Mouse (Mus musculus) left cerebral cortex, postnatal 4 days (tissue): Measurements from ENCODE around the gene Senp1. TPM values are rescaled to one million over a fixed set of nuclear protein-coding genes. Genes with fewer than 3 reads are reported as not detected.

ENCODE experiments used
- DNase-seq: peaks from one replicate; pipeline ENCODE4 v3.0.0-alpha.2; 2022
- intact Hi-C: fragments of 180-260 bp; cut with DNase I; formaldehyde crosslinking; loops from one replicate; pipeline ENCODE4 v1.15.1; 2025
- total RNA-seq, 2 experiments: library from RNA; stranded (reverse); gene quantifications; 2 replicates each; pipeline ENCODE4 v1.2.3; 2021

Gene Senp1
- total RNA-seq, 2 experiments from 2014 or later: 20.2 to 20.6 TPM

DNA sequence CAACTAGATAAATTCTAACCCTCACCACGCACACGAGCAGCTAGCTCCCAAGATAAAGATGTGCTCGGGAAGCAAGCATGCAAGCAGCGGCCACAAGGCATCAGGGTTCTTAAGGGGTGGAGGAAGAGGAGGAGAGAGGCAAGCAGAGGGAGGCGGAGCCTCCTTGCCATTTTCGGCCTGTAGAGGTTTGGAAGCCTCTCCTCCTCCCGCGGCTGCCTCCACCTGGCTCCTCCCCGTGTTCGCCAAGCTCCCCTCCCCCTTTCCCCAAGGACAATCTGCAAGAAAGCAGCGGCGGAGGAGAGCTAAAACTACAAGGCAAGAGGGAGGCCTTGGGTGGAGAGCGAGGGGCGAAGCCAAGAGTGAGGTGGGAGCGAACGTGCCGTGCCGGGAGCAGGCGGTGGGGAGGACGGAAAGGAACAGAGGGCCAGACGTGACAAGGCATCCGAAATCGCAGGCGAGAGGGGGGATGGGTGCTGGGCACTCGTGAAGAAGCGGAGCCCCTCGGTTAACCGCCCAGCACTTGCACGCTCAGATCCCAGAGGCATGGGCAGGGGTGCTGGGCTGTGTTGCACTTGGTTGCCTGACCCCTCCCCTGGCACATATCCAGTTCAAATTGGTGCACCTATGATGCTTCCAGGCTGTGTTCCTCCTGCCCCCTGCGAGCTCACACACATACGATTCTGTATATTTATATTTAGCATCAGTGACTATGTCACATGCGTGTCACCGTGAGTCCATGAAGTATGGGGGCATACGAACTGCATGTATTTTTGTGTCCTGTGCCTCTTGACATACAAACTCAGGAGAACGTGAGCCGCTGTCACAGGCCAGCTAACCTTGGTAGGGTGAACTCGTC lies 15.0 kb upstream of the Senp1 start:
- DNase-seq: peak; percentile 85
- intact Hi-C loops: no loop called here

DNA sequence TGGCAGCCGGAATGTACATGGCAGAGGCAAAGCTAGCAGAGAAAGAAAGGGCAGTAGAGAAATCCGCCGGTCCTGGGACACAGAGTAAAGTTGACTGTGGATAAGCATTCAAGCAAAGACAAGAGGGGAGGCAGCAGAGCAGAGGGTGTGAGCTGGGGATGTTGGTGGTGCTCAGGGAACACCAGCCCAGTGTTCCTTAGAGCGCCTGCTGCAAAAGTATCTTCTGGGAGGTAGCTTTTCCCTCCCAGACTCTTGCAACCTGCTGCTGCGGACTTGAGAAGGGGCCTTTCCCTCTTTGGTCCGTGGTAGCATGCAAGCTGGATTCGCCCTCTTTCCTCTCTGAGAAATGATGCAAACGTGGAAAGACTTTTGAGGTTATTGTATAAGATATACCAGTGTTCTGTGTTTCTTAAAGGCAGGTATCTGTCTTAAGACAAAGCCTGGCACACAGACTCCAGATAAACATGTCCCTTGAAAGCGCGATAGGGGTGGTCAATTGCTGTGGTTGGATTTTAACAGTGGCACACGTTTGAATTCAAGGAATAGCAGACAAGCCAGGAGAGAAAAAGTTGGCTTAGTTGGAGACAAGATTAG lies 14.3 kb upstream of the Senp1 start:
- no peak for DNase-seq
- intact Hi-C loops: no loop called here

DNA sequence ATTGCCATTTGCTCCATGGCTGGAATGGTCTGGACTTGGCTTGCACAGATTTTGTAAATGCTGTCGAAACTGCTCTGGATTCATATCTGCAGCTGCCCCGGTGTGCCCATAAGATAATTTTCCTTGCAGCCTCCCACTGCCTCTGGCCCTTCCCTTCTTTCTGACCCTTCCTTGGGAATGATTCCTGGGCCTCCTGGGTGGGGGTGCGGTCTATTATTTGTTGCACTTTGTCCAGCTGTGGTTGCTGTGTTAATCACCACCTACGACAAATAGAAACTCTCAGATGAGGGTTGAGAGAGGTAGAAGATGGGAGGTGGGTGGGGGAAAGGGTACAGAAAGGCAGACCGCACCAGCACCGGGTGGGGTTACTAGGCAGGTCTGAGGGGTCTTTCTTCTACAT lies 13.7 kb upstream of the Senp1 start:
- intact Hi-C loops: no loop called here
- no peak for DNase-seq

DNA sequence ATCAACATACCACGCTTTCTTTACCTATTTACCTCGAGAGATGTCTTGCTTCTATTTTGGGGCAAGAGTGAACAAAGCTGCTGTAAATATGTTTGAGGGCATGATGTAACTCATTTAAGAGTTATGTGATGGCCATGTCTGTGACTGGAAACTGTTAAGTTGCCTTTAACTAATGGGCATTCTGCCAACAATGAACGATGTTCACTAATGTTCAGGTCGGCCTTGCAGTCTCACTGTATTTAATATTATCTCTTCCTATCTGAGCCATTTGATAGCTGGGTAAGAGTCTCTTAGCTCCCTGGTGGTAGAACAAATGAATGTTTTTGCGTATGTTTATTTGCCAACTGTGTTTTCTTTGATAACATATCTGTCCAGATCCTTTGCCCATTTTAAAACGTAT lies 13.0 kb upstream of the Senp1 start:
- no peak for DNase-seq
- intact Hi-C loops: no loop called here

DNA sequence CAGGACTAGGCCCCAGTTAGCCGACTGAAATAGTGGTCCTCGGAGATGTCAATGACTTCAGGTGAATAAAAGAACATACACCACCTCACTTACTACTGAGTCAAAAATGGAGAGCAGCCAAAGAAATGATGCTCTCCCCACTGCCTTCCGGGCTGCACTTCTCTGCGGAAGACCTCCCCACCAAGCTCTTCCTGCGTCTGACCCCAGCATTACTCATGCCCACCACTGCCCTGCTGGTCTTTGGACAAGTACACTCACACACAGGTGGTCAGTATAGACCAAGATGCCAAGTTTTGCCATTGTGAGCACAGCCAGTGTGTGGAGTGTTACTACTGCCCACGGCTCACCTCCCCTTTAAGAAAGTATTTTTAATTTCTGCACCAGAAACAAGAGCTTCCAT lies 8.9 kb upstream of the Senp1 start:
- no peak for DNase-seq
- intact Hi-C loops: no loop called here

DNA sequence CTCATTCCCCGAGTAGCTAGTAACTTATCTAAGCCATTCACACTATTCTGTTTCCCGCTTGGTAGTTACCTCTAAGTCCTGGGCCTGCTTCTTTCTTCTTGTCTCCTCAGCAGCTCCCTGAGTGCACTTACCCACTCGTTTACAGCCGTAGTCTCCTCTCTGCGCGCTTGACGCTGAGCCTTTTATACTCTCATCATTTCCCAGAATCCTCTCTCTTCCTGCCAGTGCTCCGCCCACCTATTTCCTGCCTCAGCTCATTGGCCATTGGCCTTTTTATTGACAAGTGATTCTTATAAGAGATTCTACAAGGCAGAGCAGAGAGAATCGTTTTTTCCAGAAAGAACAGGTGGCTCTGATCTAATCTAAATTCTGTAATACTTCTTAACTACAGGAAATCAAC lies 5.0 kb upstream of the Senp1 start:
- DNase-seq: no peak
- intact Hi-C loops: no loop called here

DNA sequence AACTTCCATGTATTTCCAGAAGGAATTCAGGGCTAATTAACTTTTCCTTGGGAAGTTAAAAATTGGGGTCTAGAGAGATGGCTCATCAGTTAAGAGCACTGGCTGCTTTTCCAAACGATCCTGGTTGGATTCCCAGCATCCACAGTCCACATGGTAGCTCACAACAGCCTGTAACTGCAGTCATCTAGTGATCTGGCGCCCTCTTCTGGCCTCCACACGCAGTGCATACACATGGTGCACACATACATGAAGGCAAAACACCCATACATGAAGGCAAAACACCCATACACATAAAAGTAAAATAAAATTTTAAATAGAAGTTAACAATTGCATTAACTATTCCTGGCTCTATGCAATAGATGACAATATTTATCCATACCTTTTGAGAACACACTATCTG lies 3.4 kb upstream of the Senp1 start:
- no peak for DNase-seq
- intact Hi-C loops: no loop called here

DNA sequence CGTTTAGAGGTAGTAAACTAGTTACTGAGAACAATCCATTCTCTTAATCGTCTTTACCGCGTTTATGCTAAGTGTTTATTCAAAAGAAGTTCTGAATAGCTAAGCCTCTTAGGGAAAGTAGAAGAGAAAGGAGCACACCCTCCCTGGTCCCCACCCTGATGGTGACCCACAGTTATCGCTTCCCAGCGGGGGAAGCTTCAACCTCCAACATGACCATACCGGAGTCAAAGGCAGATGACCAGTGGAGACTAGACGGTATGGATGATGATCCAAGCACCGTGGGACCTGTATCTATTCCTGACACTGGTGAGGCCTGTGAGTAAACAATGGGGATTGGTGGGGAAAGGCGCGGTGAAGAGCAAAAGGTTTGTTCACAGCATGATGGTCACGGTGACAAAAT lies 1.4 kb upstream of the Senp1 start:
- intact Hi-C loops: no loop called here
- no peak for DNase-seq

DNA sequence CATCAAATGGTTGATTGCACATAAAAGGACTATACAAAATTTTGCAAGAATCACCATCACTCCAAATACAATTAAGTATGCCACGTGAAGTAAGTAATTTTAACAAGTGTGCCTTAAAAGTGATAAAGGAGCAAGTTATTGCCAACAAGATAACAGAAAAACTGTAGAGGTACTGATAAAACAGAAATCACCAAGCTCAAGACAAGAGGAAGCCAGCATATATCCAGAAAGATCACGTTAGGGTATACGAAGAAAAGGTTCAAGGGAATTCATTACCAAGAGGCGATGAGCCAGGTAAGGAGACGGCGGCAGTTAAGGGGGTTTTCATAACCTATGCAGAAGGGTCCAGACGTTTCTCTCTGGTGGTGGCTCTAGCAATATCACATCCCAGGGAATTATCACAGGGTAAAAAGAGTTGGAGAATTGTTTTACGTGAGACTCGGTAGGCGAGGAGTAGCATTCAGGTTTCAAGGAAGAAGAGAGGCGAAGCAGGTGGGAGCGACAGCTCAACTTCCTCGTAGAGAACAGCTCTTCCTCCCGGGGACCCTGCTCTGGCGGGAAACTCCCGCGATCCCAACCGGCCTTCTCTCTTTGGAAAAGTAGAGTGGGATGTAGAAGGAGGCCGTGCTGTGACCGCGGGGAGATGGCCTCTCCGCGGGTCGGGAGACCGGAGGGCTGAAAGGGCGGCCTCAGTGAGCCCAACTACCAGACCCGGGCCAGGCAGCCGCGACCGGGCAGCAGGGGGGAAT lies 998 bp downstream of the Senp1 start, which contains the start of gene Pfkm:
TSS of gene Pfkm (plus strand) at position 218 of the 749 bp plus-strand sequence.
- intact Hi-C loops: loop anchor here (2.0 kb wide), 1 partner anchor 60 kb away; no protein-coding TSS in a partner anchor
- no peak for DNase-seq

DNA sequence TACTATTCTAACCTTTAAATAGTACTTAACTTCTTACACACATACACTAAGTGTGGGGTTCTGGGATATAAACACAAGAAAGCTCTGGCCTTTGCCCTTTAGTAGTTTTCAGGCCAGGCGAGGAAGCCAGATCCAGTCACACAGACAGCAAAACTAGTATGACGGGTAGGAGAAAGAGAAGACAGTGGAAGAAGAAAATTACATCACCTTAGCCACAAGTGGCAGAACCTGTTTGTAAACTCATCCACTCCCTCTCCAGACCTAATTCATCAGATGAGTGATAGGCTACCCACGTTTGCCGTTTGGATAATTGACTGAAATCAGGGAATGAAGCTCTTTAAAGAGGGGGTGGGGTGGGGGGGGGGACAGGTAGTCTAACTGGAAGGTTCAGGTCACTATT lies 1.7 kb downstream of the Senp1 start:
- no peak for DNase-seq
- intact Hi-C loops: loop anchor here (2.0 kb wide), 1 partner anchor 61 kb away; no protein-coding TSS in a partner anchor

DNA sequence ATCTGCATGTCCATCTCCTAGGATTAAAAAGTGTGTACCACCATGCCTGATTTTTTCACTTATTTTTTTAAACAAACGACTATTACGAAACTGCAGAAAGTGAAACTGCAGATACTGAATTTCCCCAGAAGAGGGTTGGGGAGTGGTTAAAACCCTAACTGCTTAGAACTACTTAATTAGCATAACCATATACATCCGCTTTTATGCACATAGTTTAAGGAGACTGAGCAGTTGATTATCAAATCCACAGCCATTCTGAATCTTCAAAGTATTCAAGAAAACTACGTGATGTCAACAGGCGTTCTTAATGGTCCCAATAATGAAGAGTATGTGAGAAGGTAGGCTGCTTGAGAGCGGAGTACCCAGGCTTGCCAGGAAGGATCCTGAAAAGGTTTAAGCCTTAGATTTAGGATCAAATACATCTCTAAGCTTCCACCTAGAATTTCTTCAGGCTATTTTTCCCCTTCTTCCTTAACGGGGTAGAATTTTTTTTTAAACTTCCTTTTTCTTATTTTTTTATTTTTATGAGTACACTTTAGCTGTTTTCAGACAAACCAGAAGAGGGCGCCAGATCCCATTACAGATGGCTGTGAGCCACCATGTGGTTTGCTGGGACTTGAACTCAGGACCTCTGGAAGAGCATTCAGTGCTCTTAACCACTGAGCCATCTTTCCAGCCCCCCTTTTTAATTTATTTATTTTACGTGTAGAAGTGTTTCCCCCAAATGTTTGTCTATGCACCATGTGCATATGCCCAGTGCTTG lies 3.9 kb downstream of the Senp1 start:
- intact Hi-C loops: no loop called here
- peak; percentile 28 for DNase-seq

DNA sequence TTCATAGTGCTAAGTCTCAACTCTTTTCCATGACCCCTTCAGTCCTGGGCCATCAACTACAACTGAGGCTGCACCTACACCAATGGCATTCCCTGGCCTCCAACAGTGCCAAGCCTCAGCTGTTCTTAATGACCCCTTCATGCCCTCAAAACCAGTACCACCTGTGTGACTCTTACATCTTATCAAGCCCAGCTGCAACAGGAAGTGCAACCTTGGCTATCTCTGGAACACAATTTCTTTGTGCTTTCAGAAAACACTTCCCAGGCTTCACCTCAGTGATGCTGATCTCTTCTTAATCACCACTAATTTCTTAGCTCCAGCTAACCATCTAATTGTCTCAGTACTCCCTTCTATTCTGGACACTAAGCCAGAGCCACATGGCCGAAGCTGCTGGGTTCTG lies 4.7 kb downstream of the Senp1 start:
- intact Hi-C loops: no loop called here

DNA sequence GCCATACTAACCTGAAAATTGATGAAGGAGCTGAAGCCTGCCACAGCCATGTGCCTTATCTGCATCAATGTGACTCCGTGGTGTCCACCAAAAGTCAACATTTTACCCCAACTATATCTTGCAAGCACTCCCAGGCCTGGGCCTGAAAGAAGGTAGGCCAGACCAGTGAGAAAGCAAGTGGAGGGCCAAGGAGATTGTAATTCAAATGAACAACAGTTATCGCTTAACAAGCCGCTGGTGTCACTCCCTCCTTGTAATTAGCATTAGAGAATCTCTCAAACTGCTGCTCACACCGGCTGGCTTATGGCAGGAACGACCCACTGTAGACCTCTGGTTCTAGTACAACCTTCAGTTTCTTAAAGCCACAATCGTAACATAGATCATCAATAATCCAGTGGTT lies 16.6 kb downstream of the Senp1 start:
- intact Hi-C loops: no loop called here
- DNase-seq: no peak

More for the DNA sequence above, 4.7 kb downstream of the Senp1 start:
- DNase-seq: no peak

DNA sequence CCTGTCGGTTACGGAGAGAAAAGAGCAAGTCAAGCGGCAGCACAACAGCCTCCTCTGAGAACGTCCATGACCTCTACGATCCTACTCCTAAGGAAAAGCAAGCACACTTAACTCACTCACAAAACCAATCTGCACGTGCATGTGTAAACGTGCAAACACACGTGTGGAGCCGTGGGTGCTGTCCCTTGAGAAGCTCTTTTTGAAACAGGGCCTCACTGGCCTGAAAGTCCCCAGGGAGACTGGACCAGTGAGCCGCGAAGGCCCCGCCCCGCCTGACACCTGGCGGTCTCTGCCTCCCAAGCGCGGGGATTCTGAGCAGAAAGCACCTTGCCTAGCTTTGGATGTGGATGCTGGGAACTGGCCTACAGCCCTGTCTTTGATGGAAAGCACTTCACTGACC lies 18.5 kb downstream of the Senp1 start:
- intact Hi-C loops: no loop called here
- peak; percentile 11 for DNase-seq

DNA sequence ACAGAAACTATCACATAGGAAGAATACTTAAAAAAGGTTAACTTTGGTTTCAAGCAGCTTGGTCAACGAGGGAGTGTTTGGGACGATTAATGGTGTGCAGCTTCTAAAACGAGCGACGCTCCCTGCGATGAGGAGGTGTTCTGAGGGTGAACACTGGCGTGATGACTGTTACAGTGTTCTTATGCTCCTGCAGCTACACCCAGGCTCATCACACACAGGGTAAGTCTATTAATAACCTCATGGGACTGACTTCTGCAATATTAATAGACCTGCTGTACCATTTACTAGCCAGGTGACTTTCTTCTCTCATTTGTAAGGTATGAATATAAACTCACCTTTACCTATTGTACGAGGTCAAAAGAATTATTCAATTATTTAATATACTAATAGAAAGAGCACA lies 19.0 kb downstream of the Senp1 start:
- DNase-seq: no peak
- intact Hi-C loops: no loop called here

DNA sequence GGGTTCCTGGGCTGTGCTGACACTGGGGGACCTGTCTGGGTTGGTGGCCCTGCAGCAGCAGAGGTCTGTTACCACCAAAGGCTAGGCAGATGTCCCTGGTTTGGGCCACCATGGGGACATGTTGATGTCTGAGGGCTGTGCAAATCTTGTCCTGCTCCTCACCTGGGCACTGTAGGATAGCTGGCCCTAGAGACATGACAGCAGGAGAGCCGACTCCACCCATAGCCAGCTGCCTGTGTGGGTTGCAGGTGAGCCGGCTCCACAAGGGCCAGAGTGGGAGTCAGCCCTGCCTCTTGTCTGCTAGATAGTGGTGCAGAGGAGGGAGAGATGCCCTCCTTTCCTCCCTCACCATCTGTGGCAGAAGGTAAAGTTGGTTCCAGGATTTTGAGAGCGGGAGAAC lies 23.2 kb downstream of the Senp1 start:
- DNase-seq: no peak
- intact Hi-C loops: no loop called here

DNA sequence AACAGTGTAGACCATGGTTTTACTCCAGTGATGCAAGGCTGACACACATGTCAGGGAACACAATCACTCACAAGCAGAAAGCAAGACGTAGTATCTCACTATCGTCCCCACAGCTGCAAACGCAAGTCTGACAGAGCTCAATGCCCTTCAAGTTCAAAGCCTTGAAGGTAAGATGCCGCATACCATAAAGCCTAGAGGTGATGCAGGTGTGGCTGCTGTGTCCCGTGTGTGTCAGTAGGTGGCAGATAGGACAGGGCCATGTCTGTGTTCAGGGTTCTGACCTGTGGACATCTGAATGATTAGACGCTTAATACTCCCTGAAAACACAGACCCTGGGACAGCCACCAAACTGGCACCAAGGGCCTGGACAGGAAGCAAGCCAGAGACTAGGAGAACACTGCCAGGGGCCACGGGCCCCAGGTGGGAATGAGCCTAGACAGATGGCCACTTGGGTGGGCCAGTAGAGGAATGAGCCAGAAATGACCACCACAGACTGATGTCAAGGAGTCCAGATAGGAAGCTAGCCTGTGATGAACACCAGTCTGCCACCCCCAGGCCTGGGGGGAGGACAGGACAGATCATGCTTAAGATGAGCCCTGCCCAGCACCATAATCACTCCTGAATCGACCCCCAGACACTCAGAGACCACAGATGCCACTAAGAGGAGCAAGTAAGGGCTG lies 23.8 kb downstream of the Senp1 start:
- DNase-seq: peak; percentile 6
- intact Hi-C loops: no loop called here

DNA sequence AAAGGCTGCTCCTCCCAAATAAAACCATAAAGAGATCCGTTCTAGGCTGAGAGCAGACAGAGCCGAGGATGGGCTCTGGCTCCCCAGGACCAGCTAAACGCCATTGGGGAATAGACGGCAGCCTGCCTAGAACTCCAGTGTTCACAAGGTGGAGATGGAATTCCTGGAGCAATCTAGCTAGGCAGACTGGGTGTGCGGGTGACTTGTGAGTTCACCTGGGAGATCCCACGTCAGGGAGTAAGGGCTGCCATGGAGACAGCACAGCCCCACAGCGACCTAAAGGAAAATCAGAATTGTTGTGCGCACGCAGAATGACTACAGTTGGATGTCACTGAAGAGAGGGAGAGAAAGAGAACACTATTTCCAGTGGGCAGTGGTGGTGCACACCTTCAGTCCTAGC lies 25.0 kb downstream of the Senp1 start:
- intact Hi-C loops: no loop called here
- no peak for DNase-seq

DNA sequence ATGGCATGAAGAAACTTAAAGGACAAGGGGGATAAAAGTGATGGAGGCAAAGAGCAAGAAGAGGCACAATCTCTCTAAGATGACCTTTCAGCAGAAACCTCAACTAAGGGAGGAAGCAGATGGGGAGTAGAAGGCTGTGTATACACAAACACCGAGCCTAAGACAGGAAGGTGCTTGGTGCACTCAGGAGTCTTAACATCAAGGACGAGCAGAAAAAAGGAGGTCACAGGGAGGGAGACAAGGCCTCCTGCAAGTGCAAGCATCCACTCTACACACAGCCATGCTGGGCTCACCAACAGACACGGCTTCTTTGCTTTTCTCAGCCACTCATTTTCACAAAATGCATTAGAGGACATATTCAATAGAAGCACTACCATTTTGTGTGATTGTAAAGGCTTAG lies 26.1 kb downstream of the Senp1 start:
- intact Hi-C loops: no loop called here
- DNase-seq: no peak

DNA sequence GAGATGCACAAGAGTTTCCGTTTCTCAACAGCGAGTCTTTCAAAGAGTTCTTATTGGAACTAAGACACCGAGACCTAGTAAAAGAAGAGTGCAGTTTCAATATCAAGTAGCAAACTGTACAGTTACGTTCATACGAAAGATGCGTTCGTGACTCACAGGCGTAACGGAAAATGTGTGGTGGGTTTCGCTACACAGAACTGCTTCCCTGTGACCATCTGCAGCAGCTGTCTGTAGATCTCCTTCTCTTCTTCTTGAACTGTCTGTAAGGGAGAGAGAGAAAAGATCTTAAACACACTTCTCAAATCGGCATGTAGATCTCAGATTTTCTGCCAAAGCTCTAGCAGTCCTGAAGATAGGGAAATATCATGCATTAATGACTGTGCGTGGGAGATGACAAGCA lies 26.9 kb downstream of the Senp1 start:
- DNase-seq: no peak
- intact Hi-C loops: no loop called here
